In genomic region chr14:52279747-52280120, GRCm38 (mm10) we compare ENCODE assay signal across 8 mouse cellular contexts. TPM values are rescaled to one million over a fixed set of nuclear protein-coding genes. Genes with fewer than 3 reads are reported as not detected.
A peak's percentile ranks its signal among the peaks of the same experiment; 100 is the strongest.
DNase-seq lines count a peak whose midpoint lies in the region; ATAC-seq lines count a peak whose summit lies in the region.

No protein-coding gene starts in this region.

- H3K36me3 ChIP-seq in heart, embryonic 16.5 days (ENCODE audit: control insufficient read depth, insufficient read depth): peaks cover 5% of the 10 kb centered on the region
- H3K36me3 ChIP-seq in hindbrain, embryonic 12.5 days: peaks cover 10% of the 10 kb centered on the region; the same call in 1 of the 2 replicates
- peaks cover 11% of the 10 kb centered on the region; the same call in 1 of the 2 replicates for H3K36me3 ChIP-seq in midbrain, embryonic 12.5 days

- H3K27ac ChIP-seq in heart, embryonic 16.5 days (ENCODE audit: low read length): peak overlapping the region; percentile 82
- H3K27ac ChIP-seq in hindbrain, embryonic 12.5 days: peak overlapping the region; percentile 85
- H3K27ac ChIP-seq in midbrain, embryonic 12.5 days (replicated peaks): peak overlapping the region; percentile 80

- intact Hi-C loops in heart, postnatal 10 days (cut with DNase I): loop anchor here (1.0 to 2.0 kb wide), 3 partner anchors 23 to 40 kb away; partner anchors contain the start of genes Chd8 and Mettl3

- 1% methylated on average over 21 of the region's 21 CpGs for WGBS in heart, embryonic 16.5 days
- 0% methylated on average over 21 of the region's 21 CpGs for WGBS in hindbrain, embryonic 12.5 days
- WGBS in midbrain, embryonic 12.5 days: 0% methylated on average over 21 of the region's 21 CpGs

- DNase-seq in heart, postnatal 10 days: no peak
- DNase-seq in NIH3T3 (ENCODE audit: low read depth): peak; percentile 9
- DNase-seq in right cerebral cortex, postnatal 36 days (ENCODE audit: low spot score in 2 of 2): no peak
- no peak for DNase-seq in layer of hippocampus, postnatal 14 days (ENCODE audit: low spot score in 2 of 2)
- DNase-seq in urinary bladder, postnatal 14 days (ENCODE audit: low spot score): no peak

- H3K27me3 ChIP-seq in heart, embryonic 16.5 days (ENCODE audit: control insufficient read depth, insufficient read depth, low read length): no peaks in the 10 kb centered on the region
- no peaks in the 10 kb centered on the region for H3K27me3 ChIP-seq in hindbrain, embryonic 12.5 days
- H3K27me3 ChIP-seq in midbrain, embryonic 12.5 days: no peaks in the 10 kb centered on the region

- H3K9ac ChIP-seq in heart, embryonic 16.5 days (ENCODE audit: low read length): peak overlapping the region; percentile 93
- peak overlapping the region; percentile 88 for H3K9ac ChIP-seq in hindbrain, embryonic 12.5 days
- peak overlapping the region; percentile 89 for H3K9ac ChIP-seq in midbrain, embryonic 12.5 days (replicated peaks)

- H3K4me1 ChIP-seq in heart, embryonic 16.5 days (ENCODE audit: control insufficient read depth, insufficient read depth, low read length): peaks cover 12% of the 10 kb centered on the region
- peaks cover 8% of the 10 kb centered on the region for H3K4me1 ChIP-seq in hindbrain, embryonic 12.5 days
- H3K4me1 ChIP-seq in midbrain, embryonic 12.5 days: peaks cover 14% of the 10 kb centered on the region

- H3K4me3 ChIP-seq in heart, embryonic 16.5 days (ENCODE audit: low read length): peak overlapping the region; percentile 82
- H3K4me3 ChIP-seq in hindbrain, embryonic 12.5 days: peak overlapping the region; percentile 90
- peak overlapping the region; percentile 90 for H3K4me3 ChIP-seq in midbrain, embryonic 12.5 days

- peak; percentile 11; the same call in 1 of the 2 replicates for ATAC-seq in heart, embryonic 16.5 days (replicated peaks; ENCODE audit: extremely low read depth, insufficient read depth, low FRiP score)
- peak; percentile 51 for ATAC-seq in hindbrain, embryonic 12.5 days (ENCODE audit: low FRiP score)
- ATAC-seq in midbrain, embryonic 12.5 days (ENCODE audit: low FRiP score, low read depth): peak; percentile 20

- H3K4me2 ChIP-seq in heart, embryonic 16.5 days (ENCODE audit: low read depth, low read length): peak overlapping the region; percentile 81
- H3K4me2 ChIP-seq in hindbrain, embryonic 12.5 days (replicated peaks): peak overlapping the region; percentile 60
- H3K4me2 ChIP-seq in midbrain, embryonic 12.5 days (replicated peaks): peak overlapping the region; percentile 71

- no peaks in the 10 kb centered on the region for H3K9me3 ChIP-seq in heart, embryonic 16.5 days (replicated peaks; ENCODE audit: control insufficient read depth, low read length)
- H3K9me3 ChIP-seq in hindbrain, embryonic 12.5 days (replicated peaks): no peaks in the 10 kb centered on the region
- no peaks in the 10 kb centered on the region for H3K9me3 ChIP-seq in midbrain, embryonic 12.5 days

RNA-seq across cellular contexts. Expression of gene Rab2b, which starts 0.4 kb away (rescaled TPM):
- polyA plus RNA-seq in heart, embryonic 16.5 days (2015; fragmentation: Nextera tagmentation; extraction: Ambion mirVana): 15.5 and 16.5 TPM in 2 replicates
- total RNA-seq in heart, postnatal 10 days (2021): 10 to 100 TPM in 1 of 2 experiments, 1 to 10 TPM in 1; 7.6 to 10.6 TPM
- polyA plus RNA-seq in hindbrain, embryonic 12.5 days (2016; fragmentation: Nextera tagmentation; extraction: Ambion mirVana): 40.6 and 51.9 TPM in 2 replicates
- 38.5 and 45.8 TPM in 2 replicates for polyA plus RNA-seq in midbrain, embryonic 12.5 days (2016; fragmentation: Nextera tagmentation; extraction: Ambion mirVana)
- 10 to 100 TPM; 34.6 to 38.0 TPM for total RNA-seq in layer of hippocampus, postnatal 14 days (2021)

RNA-seq across cellular contexts. Expression of gene Tox4, which starts 0.8 kb away (rescaled TPM):
- polyA plus RNA-seq in heart, embryonic 16.5 days (2015; fragmentation: Nextera tagmentation; extraction: Ambion mirVana): 28.8 and 33.7 TPM in 2 replicates
- total RNA-seq in heart, postnatal 10 days (2021): 10 to 100 TPM; 35.5 to 36.8 TPM
- 51.1 and 57.3 TPM in 2 replicates for polyA plus RNA-seq in hindbrain, embryonic 12.5 days (2016; fragmentation: Nextera tagmentation; extraction: Ambion mirVana)
- 53.0 and 54.2 TPM in 2 replicates for polyA plus RNA-seq in midbrain, embryonic 12.5 days (2016; fragmentation: Nextera tagmentation; extraction: Ambion mirVana)
- total RNA-seq in layer of hippocampus, postnatal 14 days (2021): 10 to 100 TPM; 56.1 to 63.3 TPM

RNA-seq across cellular contexts. Expression of gene Chd8, which starts 22.2 kb away (rescaled TPM):
- 20.8 and 21.9 TPM in 2 replicates for polyA plus RNA-seq in heart, embryonic 16.5 days (2015; fragmentation: Nextera tagmentation; extraction: Ambion mirVana)
- total RNA-seq in heart, postnatal 10 days (2021): 10 to 100 TPM; 60.3 to 67.6 TPM
- 57.4 and 57.7 TPM in 2 replicates for polyA plus RNA-seq in hindbrain, embryonic 12.5 days (2016; fragmentation: Nextera tagmentation; extraction: Ambion mirVana)
- 62.1 and 62.5 TPM in 2 replicates for polyA plus RNA-seq in midbrain, embryonic 12.5 days (2016; fragmentation: Nextera tagmentation; extraction: Ambion mirVana)
- total RNA-seq in layer of hippocampus, postnatal 14 days (2021): 100 to 1,000 TPM; 110 to 124 TPM

RNA-seq across cellular contexts. Expression of gene Mettl3, which starts 25.2 kb away (rescaled TPM):
- polyA plus RNA-seq in heart, embryonic 16.5 days (2015; fragmentation: Nextera tagmentation; extraction: Ambion mirVana): 28.1 and 28.7 TPM in 2 replicates
- total RNA-seq in heart, postnatal 10 days (2021): 10 to 100 TPM; 15.7 to 18.8 TPM
- polyA plus RNA-seq in hindbrain, embryonic 12.5 days (2016; fragmentation: Nextera tagmentation; extraction: Ambion mirVana): 54.7 and 56.1 TPM in 2 replicates
- 58.8 and 62.1 TPM in 2 replicates for polyA plus RNA-seq in midbrain, embryonic 12.5 days (2016; fragmentation: Nextera tagmentation; extraction: Ambion mirVana)
- total RNA-seq in layer of hippocampus, postnatal 14 days (2021): 10 to 100 TPM; 33.4 to 36.4 TPM

RNA-seq across cellular contexts. Expression of gene Sall2, which starts 48.8 kb away (rescaled TPM):
- 5.1 and 5.6 TPM in 2 replicates for polyA plus RNA-seq in heart, embryonic 16.5 days (2015; fragmentation: Nextera tagmentation; extraction: Ambion mirVana)
- total RNA-seq in heart, postnatal 10 days (2021): 1 to 10 TPM; 4.6 to 5.7 TPM
- polyA plus RNA-seq in hindbrain, embryonic 12.5 days (2016; fragmentation: Nextera tagmentation; extraction: Ambion mirVana): 60.7 and 62.8 TPM in 2 replicates
- 70.3 and 77.6 TPM in 2 replicates for polyA plus RNA-seq in midbrain, embryonic 12.5 days (2016; fragmentation: Nextera tagmentation; extraction: Ambion mirVana)
- 10 to 100 TPM; 40.8 to 43.0 TPM for total RNA-seq in layer of hippocampus, postnatal 14 days (2021)
